Mouse (Mus musculus) Patski (cell line): ENCODE data around the gene Macrod1. TPM values are rescaled to one million over a fixed set of nuclear protein-coding genes. Genes with fewer than 3 reads are reported as not detected.
A peak's percentile ranks its signal among the peaks of the same experiment; 100 is the strongest.

Source experiments
- ATAC-seq: fragments of 100-300 bp; one replicate; pipeline ENCODE4 v1.8.0; 2021
- CTCF ChIA-PET: fragments of 350-600 bp; sonication (Branson Sonifier 250); formaldehyde crosslinking; loops from one replicate; lab custom pipeline; 2022; ENCODE audit warnings: inconsistent platforms; lab: Charles Lee
- POLR2A ChIA-PET: fragments of 350-600 bp; sonication (Branson Sonifier 250); formaldehyde crosslinking; loops from one replicate; lab custom pipeline; 2022; ENCODE audit warnings: antibody characterized with exemption, inconsistent platforms; lab: Charles Lee
- DNase-seq: peaks from one replicate; pipeline ENCODE4 v3.0.0-alpha.2; 2011; ENCODE audit warnings: low read depth, low spot score
- H3K27me3 ChIP-seq: fragments of 371-371 bp; one replicate; pipeline ENCODE4 v1.5.1; 2021
- CTCF ChIP-seq: fragments of 100-300 bp; IDR thresholded peaks from one replicate; pipeline ENCODE4 v1.5.1; 2021
- in situ Hi-C: fragments of 300-500 bp; cut with MboI; formaldehyde crosslinking; loops from 3 replicates; pipeline ENCODE4 v1.11.1; 2018; ENCODE audit warnings: low pct_unique_long_range_greater_than_20kb, mixed read lengths
- polyA plus RNA-seq: library from polyadenylated mRNA; unstranded; gene quantifications from one replicate; pipeline ENCODE4 v1.2.3, GENCODE M21; 2021

Macrod1 gene
- polyA plus RNA-seq, 1 experiment from 2014 or later: 33.9 TPM

DNA sequence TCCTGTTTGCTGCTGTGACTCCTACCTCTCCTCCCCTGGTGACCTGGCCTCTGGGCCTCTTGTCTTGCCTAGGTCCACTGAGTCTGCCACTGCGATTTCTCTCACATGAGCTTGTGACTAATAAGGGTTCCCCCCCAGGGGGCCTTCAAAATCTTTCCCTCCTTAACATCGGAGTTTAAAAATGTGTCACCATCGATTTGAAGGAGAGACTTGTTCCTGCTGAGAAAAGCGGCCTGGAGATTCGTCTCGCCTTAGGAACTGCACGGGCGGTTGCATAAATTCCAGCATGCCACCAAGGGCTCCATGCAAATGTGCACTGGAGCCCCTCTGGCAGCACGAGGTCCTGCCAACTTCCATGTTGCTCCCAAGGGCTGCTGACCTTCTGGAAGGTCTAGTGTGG, 21.1 kb downstream of the Macrod1 start:
- H3K27me3 ChIP-seq: no peaks in the 10 kb centered on the region
- ChIA-PET POLR2A (no interaction called here), CTCF (interaction anchor here (1.1 kb wide), 1 partner anchor 10 kb away, joined by 3 read pairs; no protein-coding TSS in a partner anchor)
- ATAC-seq (no peak), DNase-seq (no peak)
- no peak for TF ChIP-seq CTCF
- in situ Hi-C loops: no loop called here

DNA sequence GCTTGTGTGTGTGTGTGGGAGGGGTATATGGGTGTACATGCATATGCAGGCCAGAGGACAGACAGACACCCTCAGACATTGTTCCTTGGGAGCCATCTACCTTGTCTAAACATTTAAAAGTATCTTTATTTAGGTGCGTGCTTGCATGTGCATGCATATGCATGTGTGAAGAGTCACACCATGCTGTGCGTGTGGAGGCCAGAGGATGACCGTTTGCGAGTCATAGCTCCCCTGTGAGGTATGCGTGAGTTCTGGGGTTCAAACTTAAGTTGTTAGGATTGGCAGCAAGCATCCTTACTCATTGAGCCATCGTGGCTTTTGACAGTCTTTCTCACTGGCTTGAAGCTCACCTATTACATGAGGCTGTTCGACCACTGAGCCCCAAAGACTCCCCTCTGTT, 21.7 kb downstream of the Macrod1 start:
- ChIA-PET POLR2A (interaction anchor here (0.5 to 1.0 kb wide), 2 partner anchors 12 to 34 kb away, joined by 3 read pairs; no protein-coding TSS in a partner anchor), CTCF (interaction anchor here (1.1 to 1.8 kb wide), 2 partner anchors 9 to 10 kb away, joined by 3 to 5 read pairs; no protein-coding TSS in a partner anchor)
- in situ Hi-C loops: no loop called here

DNA sequence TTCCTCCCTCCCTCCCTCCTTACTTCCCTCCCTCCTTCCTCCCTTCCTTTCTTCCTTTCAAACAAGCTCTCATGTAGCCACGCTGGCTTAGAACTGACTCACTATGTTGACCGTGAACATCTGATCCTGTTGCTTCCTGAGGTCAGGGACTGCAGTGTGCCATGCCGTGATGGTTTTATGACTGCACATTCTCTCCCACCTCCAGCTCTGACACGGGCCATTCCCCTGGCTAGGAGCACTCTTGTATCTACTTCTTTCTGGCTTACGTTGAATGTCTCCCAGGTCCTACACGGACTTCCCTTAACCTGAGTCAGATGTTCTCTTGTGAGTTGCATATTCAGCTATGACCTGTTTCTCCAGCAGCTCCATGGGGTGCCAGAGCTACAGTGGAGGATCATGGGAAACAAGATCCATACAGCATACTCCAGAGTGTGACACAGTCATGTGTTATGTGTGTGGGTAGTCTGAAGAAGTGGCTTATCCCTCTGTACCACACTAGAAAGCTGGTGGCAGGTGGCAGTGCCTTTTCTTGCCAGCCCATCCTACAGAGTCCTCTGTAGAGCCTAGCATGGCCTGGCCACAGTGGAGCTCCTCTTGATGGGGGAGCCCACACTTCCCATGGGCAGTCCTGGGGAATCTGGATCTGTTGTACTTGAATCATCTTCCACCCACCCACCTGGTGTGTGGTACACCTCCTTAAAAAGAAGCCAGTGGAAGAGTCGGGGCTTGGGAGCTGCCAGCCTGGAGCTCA, 25.1 kb downstream of the Macrod1 start:
- in situ Hi-C loops: no loop called here
- POLR2A ChIA-PET: no interaction called here
- CTCF ChIA-PET: interaction anchor here (0.8 to 1.3 kb wide), 3 partner anchors 9 to 10 kb away, joined by 3 read pairs; no protein-coding TSS in a partner anchor
- H3K27me3 ChIP-seq: no peaks in the 10 kb centered on the region
- DNase-seq (peak; percentile 75), ATAC-seq (peak; percentile 48)
- no peak for TF ChIP-seq CTCF

More for the DNA sequence above, 21.7 kb downstream of the Macrod1 start:
- TF ChIP-seq CTCF: no peak
- no peaks in the 10 kb centered on the region for H3K27me3 ChIP-seq
- DNase-seq (no peak), ATAC-seq (no peak)

DNA sequence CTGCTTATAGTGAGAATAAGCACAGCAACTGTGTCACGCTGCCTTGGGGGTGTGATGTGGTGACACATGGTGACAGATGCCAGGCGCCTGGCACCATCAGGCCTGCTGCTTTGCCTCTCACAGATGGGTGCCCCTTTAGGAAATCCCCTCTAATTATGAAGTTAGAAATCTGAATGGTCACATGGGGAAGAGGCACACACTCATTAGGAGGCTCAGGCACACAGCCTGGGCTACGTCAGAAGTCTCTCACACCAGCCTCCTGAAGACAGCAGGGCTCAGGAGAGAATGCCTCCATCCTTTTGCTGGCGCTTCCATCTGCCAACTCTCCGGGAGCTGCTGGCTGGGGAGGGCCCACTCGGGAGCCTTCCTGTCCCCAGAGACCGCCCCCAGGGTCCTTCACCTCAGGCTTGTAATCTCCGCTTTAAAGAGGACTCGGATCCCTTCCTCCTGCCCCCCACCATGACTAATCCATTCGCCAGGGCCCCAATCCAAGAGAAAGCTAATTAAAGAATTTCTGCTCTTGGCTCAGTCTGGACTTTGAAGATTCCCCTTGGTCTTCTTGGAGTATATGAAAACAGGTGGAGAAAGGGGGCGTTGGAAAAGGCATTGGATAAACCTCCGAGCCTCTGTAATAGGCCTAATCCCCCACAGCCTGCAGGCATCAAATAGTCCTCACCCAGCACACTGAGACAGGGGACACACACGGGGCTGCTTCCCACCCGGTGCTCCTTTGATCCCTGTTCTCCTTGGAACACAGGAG, 26.6 kb downstream of the Macrod1 start:
- in situ Hi-C loops: no loop called here
- POLR2A ChIA-PET: interaction anchor here (0.6 kb wide), 1 partner anchor 105 kb away, joined by 3 read pairs; no protein-coding TSS in a partner anchor
- no peak for TF ChIP-seq CTCF

DNA sequence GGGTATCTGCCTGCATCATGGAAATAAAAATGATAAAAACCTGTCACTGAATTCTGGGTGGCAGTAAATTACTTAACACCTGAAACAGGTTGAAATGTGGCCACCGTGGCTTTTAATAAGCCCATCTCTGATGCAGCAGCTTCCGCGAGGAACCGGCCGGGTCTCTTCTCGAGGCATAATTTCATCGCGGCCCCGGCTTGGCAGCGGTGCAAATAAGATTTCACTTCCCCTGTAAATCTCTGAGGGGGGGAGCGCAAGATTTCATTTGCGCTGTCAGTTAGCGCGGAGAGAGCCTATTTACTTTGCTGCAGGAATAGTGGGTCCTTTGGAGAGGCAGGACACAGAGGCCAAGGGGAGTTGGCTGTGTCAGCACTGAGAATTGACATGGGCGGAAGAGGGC, 28.1 kb downstream of the Macrod1 start:
- H3K27me3 ChIP-seq: no peaks in the 10 kb centered on the region
- no peak for TF ChIP-seq CTCF
- in situ Hi-C loops: no loop called here

More for the DNA sequence above, 26.6 kb downstream of the Macrod1 start:
- no peak for ATAC-seq
- H3K27me3 ChIP-seq: no peaks in the 10 kb centered on the region
- no peak for DNase-seq
- CTCF ChIA-PET: interaction anchor here (1.0 kb wide), 1 partner anchor 122 kb away, joined by 3 read pairs; no protein-coding TSS in a partner anchor

DNA sequence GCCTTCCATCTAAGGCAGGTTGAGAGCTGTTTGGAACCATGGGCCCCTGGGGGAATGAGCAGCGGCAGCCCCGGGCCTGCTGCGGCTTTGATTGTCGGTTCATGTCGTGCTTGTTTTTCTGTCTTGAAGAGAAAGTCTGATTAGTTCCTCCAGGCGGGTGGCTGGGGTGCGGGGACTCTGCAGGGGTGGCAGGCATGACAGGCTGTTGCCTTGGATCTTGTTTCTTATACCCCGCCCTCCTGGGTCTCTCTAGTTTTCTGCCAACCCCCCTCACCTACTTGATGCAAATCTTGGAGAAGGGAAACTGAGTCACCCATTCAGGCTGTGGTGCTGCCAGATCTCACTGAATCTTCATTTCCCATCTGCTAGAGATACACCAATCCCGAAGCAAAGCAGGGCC, 31.9 kb downstream of the Macrod1 start:
- in situ Hi-C loops: no loop called here
- ATAC-seq: no peak
- no peak for TF ChIP-seq CTCF
- POLR2A ChIA-PET: no interaction called here
- no peaks in the 10 kb centered on the region for H3K27me3 ChIP-seq
- CTCF ChIA-PET: no interaction called here
- no peak for DNase-seq

More for the DNA sequence above, 28.1 kb downstream of the Macrod1 start:
- DNase-seq (no peak), ATAC-seq (no peak)
- CTCF ChIA-PET: interaction anchor here (0.7 kb wide), 1 partner anchor 24 kb away, joined by 3 read pairs; no protein-coding TSS in a partner anchor
- POLR2A ChIA-PET: no interaction called here

DNA sequence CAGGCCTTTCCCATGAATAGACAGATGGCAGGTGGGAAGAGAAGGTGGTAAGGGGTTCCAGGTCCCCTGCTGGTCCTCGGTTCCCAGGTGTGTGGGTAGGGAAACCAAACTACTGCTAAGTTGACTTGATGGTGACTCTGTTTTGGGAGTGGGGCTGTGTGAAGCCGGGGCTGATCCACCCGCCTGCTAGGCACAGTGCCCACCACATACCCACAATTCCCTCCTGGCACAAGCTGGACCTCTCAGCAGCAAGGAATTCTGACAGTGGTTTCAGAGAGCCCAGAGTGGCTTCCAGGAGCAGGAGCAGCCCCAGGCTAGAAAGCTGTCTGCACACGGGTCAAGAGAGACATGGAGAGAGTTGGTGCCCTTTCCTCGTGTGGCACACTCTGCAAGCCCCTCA, 32.4 kb downstream of the Macrod1 start:
- H3K27me3 ChIP-seq: no peaks in the 10 kb centered on the region
- POLR2A ChIA-PET: no interaction called here
- TF ChIP-seq CTCF: no peak
- CTCF ChIA-PET: interaction anchor here (0.6 kb wide), 1 partner anchor 17 kb away, joined by 3 read pairs; no protein-coding TSS in a partner anchor
- DNase-seq (no peak), ATAC-seq (no peak)
- in situ Hi-C loops: no loop called here

DNA sequence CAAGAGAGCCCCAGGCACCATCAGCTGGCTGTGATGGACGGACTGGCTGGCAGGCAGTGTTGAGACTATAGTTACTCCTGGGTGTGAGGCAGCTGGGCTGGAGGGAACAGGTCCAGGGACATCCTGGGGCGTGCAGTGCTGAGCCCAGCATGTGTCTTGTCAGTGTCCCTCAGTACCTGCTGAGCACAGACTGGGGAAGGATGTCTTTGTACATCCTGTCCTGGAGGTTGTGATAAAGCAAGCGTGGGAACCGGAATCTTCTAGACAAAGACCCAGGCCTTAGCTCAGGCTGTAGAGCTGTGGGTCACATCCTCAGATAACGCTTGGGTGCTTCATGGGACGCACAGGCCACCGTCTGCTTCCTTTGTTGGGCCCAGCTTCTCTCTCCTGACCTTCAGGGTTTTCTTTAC, 33.2 kb downstream of the Macrod1 start:
- ATAC-seq (no peak), DNase-seq (no peak)
- POLR2A ChIA-PET: interaction anchor here (1.0 to 1.5 kb wide), 2 partner anchors 11 kb away, joined by 3 to 8 read pairs; no protein-coding TSS in a partner anchor
- in situ Hi-C loops: no loop called here
- CTCF ChIA-PET: interaction anchor here (1.0 kb wide), 1 partner anchor 8 kb away, joined by 3 read pairs; no protein-coding TSS in a partner anchor
- no peak for TF ChIP-seq CTCF
- no peaks in the 10 kb centered on the region for H3K27me3 ChIP-seq

DNA sequence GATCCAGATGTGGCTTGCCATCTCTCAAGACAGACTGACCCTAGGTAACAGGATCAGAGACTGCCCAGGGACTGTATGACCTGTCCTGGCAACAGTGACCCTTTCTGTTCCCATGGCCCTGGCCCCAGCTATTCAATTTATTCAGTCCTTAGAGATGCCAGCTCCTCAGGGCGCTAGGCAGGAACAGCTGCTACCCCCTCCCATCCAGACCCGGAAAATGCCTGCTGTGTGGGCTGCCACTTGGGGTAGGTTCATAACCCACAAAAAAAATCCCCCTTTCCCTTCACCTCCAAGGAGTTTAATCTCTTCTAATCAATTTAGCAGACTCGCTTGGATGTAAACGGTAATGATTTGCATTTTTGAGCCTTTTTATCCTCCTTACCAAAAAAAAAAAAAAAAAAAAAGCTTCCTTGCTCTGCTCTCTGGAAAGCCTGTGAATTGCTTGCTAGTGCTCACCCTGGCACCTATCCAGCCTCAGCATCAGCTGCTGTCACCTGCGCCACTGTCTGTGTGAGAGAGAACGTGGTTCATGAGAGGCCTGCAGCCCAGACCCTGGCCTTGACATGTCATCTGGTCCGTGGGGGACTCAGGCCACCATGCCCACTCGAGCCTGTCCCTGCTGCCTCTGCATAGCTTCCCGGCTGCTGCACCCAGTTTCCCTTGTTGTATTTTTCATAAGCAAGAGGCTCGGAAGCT, 33.9 kb downstream of the Macrod1 start:
- in situ Hi-C loops: no loop called here
- no peak for ATAC-seq
- CTCF ChIA-PET: interaction anchor here (1.0 to 1.4 kb wide), 2 partner anchors 9 to 44 kb away, joined by 3 read pairs; no protein-coding TSS in a partner anchor
- no peak for TF ChIP-seq CTCF
- POLR2A ChIA-PET: interaction anchor here (0.6 to 1.6 kb wide), 7 partner anchors 10 to 122 kb away, joined by 3 to 8 read pairs (median 5); partner anchors contain the start of gene Flrt1
- DNase-seq: no peak
- H3K27me3 ChIP-seq: no peaks in the 10 kb centered on the region
